Mouse (Mus musculus) cortical plate, adult 2 months (tissue): ENCODE measurements at regions not wholly inside any gene's neighbourhood (a gene's known extent, or its start where the extent isn't known, plus 50 kb on each side); places are given as distances from the start of the nearest gene placed in this dataset.

ENCODE experiments used
- CTCF ChIP-seq: fragments of 200-500 bp; IDR thresholded peaks from 2 replicates; pipeline ENCODE4 v1.5.1; 2011; ENCODE audit warnings: mild to moderate bottlenecking, control low read depth, low read length; ENCODE audit not compliant: insufficient read depth; ENCODE audit errors: extremely low read depth
- POLR2A ChIP-seq: fragments of 200-500 bp; IDR thresholded peaks from 2 replicates; pipeline ENCODE4 v1.6.1; 2011; ENCODE audit warnings: mild to moderate bottlenecking, low read length, control low read depth; ENCODE audit not compliant: insufficient read depth; ENCODE audit errors: extremely low read depth

- no peak for TF ChIP-seq CTCF
- TF ChIP-seq POLR2A: no peak
Observed at GRCm38 (mm10) chr12:71615383-71615782, 215.5 kb upstream of the Daam1 start.
